Mouse (Mus musculus) forebrain, embryonic 16.5 days (tissue): ENCODE measurements around the gene 4931440F15Rik. TPM values are rescaled to one million over a fixed set of nuclear protein-coding genes. Genes with fewer than 3 reads are reported as not detected.

Experiments
- polyA plus RNA-seq: library from polyadenylated mRNA; unstranded; fragments of >200 nt; fragmentation: Nextera tagmentation; extraction: Ambion mirVana; gene quantifications from 2 replicates; pipeline ENCODE4 v1.2.1, GENCODE M21; 2015

Gene 4931440F15Rik
- polyA plus RNA-seq, 1 experiment from 2014 or later, result 0.54 TPM

Other genes starting within 250 kb of the 4931440F15Rik start
- gene Rtn4, start 132.7 kb downstream of the 4931440F15Rik start, polyA plus RNA-seq, result 131 and 134 TPM in 2 replicates
- 2.5 and 5.6 TPM in 2 replicates for gene Eml6, start 200.4 kb upstream of the 4931440F15Rik start, polyA plus RNA-seq